Mouse (Mus musculus) brain, embryonic 18.5 days (tissue): ENCODE measurements around the gene Ambp.

Source experiments
- DNase-seq: peaks from one replicate; pipeline ENCODE4 v3.0.0-alpha.2; 2012; ENCODE audit warnings: low read depth, low spot score

Gene Ambp

DNA sequence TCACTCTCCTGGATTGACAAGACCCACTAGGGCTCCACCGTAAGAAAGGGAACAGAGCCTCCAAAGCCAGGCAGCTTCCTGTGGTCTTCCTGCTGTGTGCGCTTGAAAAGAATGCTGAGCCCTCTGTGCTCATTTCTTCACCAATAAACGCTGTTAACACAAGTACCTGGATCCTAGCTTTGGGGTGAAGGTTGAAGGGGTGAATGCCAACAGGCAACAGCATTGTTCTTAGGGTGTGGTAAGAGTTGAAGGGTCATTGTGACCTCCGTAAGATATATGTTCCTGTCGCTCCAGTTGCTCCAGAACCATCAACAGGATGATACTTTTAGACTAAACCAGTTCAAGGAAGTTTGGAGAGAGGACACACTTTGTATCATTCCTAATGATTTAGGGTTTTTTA is at the start of gene Ambp:
Ambp (minus strand) TSS at position 101 of the 400 bp plus-strand sequence.
- no peak for DNase-seq

DNA sequence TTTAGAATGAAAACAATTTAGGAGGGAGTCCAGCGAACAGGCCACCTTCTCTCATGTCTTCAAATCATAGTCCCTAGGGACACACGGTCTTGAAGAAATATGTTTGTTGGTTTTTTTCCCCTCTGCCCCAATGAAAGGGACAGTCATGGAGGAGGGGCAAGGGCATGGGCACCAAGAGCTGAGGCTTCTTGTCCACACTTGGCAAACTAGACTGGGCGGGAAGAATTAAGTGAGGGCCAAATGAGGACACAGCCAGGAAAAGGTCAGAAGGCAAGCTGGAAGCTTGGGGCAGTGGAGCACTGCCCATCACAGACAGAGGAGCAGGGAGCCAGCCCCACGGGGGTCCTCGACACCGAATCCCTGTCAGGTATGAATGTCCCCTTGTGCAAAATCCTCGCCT is 49.3 kb upstream of the Ambp start:
- DNase-seq: no peak

DNA sequence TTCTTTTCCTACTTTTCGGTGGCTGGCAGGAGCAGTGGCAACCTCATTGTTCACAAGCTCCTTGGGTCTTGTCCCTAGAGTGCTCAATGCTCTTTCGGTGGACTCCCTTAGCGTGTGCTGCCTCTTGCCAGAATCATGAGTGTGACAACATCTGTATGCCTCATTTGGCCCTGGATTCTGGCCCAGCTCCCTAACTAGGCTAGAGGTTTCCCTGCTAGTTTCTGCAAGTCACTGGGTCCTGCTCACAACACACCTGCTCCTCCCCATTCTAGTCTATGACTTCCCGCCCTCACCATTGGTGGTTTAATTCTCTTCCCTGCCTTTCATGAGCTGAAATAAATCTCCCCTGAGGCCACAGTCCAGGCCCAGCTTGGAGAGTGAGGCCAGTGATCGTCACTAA is 44.8 kb upstream of the Ambp start:
- no peak for DNase-seq

DNA sequence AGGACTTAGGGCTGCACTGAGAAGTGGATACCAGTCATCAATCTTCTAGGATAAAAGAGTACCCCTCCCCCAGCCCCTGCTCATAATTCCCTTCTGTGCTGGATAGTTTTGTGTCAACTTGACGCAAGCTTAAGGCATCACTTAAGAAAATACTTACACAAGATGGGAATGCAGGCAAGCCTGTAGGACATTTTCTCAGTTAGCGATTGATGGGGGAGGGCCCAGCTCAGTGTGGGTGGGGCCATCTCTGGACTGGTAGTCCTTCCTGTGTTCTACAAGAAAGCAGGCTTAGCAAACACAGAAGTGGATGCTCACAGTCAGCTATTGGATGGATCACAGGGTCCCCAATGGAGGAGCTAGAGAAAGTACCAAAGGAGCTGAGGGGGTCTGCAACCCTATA is 39.8 kb upstream of the Ambp start:
- DNase-seq: no peak

DNA sequence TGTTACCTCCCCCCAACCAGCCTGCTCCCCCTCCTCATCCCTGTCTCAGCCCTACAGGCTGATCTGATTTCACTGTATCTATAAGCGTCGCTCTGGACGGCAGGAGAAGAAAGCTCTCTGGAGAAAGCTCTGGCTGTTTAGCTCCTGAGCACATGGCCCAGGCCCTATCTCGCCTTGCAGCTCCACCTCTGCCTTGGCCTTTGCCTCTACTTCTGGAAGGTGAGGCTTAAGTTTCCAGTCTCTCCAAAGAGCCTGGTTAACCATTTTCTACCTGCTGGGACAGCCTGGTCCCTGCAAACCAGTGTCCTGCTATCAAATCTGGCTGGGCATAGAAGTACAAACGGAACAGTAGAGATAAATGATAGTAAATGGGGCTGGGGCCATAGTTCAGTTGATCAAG is 37.0 kb upstream of the Ambp start:
- no peak for DNase-seq

DNA sequence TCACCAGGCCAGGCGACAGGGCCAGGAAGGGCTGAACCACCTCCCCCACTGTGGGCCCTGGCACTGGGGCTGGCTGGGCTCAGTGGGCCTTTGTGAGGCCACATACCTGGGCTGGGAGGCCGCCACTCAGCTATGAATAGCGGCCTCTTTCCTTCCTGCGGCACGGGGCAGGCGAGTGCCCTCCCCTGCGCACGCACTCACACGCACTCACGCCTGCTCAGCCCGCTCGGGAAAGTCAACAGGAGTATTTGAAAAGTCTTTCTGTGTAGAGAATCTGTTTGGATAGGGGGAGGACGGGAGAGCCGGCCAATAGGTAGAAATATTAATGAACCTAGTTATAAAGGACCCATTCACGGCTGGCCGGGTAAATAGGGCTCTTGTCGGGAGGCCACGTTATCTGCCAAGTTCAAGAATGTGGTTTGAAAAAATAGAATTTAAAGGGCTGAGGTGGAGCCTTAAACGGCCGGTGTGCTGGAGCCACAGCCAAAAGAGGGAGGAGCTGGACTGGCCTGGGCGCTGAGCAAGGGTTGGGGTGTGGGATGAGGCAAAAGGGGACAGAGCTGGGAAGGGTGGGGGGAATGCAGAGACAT is 31.8 kb upstream of the Ambp start:
- no peak for DNase-seq

DNA sequence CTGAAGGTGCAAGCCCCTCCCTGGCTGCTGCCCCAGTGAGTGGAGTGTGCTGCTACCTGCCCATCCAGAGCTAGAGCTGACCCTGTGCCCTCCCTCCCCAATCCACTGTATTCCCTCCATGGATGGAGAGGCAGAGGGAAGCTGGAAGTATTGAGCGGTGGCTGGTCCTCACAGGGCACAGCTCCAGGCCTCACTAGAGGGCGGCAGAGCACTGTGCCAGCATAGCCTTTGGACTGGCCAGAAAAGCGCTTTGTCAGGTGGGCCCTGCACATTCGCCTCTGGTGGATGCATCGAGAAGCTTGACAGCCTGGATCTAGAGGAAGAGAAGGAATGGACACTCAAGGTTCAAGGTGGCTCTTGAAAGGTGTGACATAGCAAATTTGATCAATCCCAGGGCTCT is 27.0 kb upstream of the Ambp start:
- DNase-seq: no peak

DNA sequence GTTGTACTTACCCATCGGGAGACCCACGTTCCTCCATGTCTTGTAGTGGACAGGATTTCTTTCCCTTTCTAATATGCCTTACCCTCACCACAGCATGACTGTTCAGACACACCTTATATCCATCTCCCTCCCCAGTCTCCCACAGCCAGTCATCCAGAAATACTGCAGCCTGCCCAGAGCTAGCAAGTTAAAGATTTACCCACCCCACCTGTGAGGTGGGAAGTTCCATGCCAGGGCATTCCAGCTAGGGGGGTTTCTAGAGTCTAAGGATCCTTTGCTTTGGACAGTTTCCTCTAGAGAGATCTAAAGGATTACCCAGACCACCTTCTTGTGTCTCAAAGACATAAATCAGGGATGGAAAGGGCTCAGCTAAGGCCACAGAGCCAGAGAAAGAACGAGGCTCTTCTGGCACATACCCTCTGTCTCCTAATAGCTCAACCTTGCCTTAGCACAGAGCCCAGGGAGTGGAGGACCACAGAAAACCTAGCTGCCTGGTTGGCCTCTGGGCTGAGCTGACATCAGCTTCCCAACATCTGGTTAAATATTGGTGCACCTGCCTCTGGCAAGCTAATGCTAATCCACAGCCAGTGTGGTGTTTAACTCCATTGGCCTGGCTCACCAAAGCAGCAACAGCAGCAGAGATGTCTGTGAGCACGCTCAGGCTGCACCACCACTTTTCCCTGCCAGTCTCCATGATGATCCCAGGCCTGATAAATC is 17.5 kb upstream of the Ambp start, which contains the start of gene Kif12:
Kif12 (minus strand) TSS at position 163 of the 717 bp plus-strand sequence.
- DNase-seq: no peak

DNA sequence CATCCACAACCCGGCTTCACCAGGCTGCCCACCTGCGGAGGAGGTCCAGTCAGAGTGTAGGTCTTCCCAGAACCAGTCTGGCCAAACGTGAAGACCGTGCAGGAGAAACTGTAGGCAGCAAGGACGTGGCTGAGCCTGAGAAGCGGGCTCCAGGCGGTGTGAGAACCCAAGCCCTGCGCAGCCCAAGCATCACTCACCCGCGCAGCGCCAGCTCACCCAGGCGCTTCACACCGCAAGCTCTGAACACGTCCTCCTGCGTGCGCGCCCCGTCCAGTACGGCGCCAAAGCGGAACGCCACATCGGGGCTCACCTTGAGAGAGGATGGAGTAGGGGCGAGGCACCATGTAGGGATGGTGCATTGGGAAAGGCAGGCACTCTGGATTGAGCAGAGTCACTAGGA is 16.5 kb upstream of the Ambp start:
- DNase-seq: no peak

DNA sequence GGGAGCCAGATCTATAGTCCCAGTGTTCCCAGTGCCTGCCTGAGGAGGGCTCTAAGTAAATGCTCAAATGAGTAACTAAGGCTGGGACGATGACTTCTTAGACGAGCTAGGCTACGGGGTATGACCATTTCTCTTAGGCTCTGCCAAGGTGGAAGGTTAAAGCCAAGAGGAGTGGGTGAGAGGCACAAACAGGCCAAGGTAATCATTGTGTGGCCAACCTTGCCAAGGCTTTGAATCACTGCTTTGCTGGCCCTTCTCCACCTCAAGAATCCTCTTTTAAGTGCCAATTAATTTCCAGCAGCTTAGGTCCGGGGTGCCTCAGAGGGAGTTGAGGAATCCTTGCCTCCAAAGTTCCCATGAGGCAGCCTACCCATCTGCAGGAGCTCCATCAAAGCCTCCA is 15.5 kb upstream of the Ambp start:
- no peak for DNase-seq

DNA sequence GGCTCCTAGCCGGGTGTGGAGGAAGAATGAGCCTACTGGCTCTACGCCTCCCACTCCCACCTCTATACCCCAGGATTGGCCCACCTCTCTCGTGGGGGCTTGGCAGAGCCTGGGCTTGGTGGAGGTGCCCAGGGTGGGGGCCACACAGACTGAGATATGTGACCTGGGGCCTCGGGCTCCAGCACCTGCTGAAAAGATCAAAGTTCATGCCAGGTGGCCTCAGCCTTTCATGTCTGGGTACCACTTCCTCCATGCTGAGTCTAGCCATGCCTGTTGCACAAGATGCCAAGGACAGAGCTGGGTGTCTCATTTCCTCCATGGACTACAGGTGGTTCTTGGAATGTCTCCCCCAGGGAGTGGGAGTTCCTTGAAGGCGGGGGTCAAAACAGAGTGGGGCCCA is 11.7 kb upstream of the Ambp start:
- DNase-seq: no peak

DNA sequence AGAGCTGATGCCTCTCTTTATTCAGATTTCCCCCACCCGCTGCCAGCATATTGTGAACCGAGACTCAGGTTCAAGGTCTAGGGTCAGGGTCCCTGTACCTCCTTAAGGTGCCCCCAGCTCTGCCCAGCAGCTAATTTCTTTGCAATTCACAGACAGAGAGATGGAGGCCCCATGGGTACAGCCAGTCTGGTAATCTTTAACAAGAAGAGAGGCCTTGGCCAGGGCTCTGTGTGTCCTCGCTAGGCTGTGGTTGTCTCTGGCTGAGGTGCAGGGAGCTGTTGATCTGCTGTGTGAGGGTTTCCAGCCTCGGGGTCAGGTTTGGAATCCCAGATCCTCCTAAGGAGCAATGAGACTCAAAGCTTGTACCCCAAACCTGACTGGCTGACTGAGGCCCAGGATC is 11.0 kb upstream of the Ambp start:
- DNase-seq: no peak

DNA sequence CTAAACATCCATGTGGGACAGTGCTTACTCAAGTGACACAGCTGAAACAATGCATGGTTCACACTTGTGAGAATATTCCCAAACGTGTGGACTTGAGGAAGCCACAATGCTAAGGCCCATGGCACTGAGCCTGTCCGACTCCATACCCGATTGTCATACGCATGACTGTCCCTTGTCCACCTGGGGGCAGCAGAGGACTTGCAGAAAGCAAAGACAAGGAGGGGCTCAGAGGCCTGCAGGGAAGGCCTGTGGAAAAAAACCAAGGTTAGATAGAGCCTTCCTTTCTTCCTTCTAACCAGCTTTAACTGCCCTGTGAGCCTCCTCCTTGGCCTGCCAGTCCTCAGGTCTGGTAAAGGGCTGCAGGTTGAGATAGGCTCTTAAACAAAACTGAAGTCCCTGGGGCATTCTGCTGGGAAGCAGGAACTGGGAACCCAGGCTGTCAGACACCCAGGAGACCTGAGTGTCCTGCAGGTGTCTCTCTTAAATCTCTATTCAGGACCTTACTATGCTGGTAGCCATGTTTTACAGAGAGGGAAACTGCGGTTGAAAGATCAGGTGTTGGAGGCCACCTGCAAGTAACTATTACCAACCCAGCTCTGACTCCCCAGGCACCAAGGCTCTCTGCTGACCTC is 4.5 kb upstream of the Ambp start:
- DNase-seq: peak; percentile 60

DNA sequence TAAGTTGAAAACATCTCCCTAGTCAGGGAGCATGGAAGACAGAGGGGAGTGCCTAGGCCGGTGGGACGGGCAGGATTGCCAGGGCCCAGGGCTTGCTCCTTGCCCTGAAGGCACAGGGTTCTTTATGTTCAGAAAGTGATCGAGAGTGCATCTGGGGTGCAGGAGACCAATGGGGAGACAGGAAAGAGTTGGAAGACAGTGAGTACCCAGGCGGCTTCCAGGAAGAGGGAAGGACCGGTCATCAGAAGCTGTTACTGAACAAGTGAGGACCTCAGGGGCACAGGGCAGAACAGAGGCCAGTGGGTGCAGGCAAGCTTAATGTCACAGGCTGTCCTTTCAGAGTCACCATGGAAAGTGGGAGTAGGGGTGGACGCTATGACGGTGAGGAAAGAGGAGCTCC is 3.6 kb upstream of the Ambp start:
- DNase-seq: no peak

DNA sequence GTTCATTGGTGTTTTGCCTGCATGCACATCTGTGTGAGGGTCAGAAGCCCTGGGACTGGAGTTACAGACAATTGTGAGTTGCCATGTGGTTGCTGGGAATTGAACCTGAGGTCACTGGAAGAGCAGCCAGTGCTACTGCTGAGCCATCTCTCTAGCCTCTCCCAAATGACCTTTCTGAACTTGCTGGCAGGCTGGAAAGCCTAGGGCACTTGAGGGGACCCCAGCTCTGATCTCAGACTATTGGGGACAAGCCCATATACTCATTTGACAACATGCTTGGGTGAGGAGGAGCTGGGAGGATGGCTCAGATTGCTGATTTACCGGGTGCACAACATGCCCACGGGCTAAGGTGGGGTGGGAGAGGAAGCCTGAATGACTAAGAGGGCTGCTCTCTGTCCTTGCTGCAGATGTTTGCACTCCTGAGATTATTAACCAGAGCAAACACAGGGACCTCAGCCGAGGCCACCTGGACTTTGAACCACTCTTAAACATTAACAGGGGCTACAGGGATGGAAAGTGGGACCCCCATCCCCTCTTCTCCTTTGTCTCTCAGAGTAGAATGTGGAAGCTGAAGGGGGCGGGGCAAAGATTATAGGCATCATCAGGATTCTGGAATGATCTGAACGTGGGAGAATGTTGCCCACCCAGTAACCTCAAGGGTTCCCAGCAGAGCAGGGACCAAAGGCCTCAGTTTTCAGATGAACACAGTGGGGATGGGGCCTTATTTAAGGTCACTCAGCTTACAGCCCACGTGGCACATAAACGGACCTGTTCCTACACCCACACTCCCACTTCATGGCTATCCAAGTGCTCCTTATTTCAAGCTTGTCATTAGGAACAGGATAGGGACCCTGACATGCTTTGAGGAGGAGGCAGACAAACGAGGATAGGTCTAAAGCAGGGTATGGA is 2.4 kb upstream of the Ambp start:
- DNase-seq: no peak

DNA sequence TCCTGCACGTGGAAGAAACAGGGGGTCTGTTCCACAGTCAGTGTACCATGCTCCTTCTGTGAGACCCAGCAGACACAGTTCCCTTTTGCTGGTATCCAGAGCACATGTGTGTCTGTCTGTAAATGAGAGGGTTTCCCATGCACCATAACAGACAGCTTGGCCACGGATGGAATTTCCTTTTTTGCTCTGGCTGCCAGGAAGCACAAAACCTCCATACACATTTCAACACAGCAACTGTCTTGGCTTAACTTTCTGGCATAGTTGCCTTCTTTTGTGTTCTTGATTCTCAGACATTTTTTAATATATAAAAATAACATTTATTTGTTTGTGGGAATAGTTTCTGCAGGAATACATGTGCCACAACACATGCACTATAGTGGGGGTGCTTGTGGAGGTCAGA is 997 bp upstream of the Ambp start:
- DNase-seq: no peak

DNA sequence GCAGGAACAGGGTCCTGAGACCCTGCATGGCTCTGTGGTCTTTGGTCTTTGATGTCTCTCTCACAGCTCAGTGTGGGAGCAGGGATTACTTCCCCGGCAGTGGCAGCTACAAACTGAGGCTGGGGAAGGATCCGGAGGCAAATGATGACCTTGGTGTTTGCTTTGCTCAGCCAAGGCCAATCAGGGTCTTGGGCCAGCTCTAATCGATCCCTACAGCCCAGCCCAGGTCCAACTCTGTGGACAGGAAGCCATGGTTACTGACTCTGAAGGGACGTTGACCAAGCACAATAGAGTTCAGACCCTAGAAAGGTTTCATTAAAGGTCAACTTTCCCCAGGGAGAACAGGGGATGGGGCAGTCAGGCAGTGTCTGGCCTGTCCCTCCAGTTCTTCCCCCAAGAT is 571 bp downstream of the Ambp start:
- DNase-seq: no peak

DNA sequence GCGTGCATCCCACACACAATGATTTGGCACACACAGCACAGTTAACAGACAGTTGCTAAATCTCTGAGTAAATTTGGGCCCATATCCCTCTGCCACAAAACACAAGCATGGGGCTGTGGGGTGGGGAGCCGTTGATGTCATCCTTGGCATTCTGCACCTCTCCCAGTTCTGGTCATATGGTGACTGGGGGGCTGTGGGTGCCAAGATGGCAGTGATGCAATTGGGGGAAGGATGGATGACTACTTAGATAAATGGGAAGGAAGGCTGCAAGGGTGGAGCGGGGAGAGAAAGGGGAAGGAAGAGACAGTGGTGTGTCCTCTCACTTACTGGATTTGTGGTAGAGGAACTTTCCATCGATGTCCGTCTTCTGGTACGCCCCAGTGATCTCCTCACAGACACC is 3.5 kb downstream of the Ambp start:
- no peak for DNase-seq

DNA sequence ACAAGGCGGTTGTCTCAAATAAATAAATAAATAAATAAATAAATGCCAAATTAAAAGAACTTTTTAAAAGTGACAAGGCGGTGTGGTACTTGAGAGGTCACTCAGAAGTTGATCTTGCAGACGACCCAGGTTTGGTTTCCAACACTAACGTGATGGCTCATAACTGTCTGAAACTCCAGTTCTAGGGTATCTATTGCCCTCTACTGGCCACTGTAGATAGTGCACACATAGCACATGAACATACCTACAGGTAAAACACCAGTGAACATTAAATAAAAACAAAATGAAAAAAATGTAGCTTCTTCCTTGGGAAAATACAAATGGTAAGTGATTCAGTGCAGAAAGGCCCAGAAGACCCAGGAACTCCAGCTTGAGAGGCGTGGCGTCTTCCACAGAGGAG is 7.3 kb downstream of the Ambp start:
- DNase-seq: no peak

DNA sequence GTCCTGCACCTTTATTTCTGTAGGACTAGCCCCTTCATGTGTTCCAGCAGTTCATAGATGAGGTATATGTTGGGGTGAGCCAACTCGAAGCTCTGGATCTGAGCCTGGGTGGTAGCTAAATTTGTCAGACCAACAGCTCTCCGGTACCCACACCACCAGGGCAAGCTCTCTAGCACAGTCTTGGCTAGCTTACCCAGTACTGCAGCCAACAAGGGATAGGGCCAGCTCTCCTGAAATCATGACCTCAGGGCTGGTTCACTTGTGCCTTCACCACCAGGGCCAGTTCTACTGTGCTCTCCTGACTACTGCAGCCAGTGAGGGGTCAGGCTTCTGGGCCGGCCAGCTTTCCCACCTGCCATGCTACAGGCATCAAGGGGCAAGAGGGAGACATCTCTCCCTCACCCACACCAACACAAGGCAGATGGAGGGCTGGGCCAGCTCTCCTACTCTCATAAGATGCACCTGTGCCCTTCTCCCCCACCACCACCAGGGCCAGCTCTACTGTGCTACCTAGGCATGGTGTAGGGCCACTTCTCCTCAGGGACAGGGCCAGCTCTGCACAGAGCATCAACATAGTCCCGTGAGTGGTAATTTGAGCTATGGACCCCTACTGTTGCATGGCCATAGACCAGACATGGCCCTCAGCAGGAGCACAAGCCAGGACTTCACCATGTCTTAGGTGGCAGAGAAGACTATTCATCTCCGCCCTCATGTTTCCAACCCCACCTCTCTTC is 24.5 kb downstream of the Ambp start:
- no peak for DNase-seq

DNA sequence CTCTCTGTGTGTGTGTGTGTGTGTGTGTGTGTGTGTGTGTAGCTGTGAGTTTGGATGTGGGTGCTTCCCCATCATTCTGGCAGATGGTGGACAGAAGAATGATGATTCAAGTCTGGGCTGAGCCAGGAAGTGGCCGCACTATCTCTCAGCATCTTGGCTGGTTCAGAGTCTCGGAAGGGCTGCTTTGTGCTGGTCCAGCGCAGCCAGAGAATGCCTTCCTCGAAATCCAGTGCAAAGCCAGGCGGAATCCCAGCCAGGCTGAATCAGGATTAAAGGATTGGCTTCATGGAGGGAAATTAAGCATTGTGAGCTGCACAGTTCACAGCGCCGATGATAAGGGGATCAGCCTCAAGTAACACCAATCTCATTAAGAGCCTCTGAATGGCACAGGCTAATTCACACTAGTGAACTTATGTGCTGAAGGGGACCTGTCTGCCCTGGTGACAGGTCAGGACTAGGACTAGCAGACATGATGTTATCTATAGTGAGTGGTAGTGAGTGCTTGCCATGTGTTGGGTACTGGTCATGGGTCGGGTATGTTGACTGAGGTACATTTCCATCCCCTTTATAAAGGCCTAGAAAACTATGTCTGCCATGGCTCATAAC is 29.6 kb downstream of the Ambp start:
- no peak for DNase-seq
